ENCODE assay signal across 24 mouse cellular contexts in genomic region chr12:8103259-8103658, GRCm38 (mm10).
A peak's percentile ranks its signal among the peaks of the same experiment; 100 is the strongest.
DNase-seq lines count a peak whose midpoint lies in the region; ATAC-seq and TF ChIP-seq lines count a peak whose summit lies in the region.
"Had no signal": no experiment of that assay in that cellular context is flagged by ENCODE, and none has a peak within 500 bp of the region (broad histone marks: within the 10 kb centered on the region; RNA-seq: fewer than 3 reads in every experiment).

No protein-coding gene starts in this region.

- no peaks in the 10 kb centered on the region for H3K9me3 ChIP-seq in forebrain, postnatal 0 days (ENCODE audit: low read length)
- no peaks in the 10 kb centered on the region for H3K9me3 ChIP-seq in forebrain, embryonic 11.5 days (ENCODE audit: control insufficient read depth, low read length)
- H3K9me3 ChIP-seq in stomach, postnatal 0 days (ENCODE audit: control insufficient read depth, low read length): no peaks in the 10 kb centered on the region
- H3K9me3 ChIP-seq: embryonic facial prominence, embryonic 13.5 days; forebrain, embryonic 10.5 days; hindbrain, embryonic 12.5 days; hindbrain, embryonic 15.5 days had no signal

- H3K79me2 ChIP-seq in myocyte (ENCODE audit: control insufficient read depth, insufficient read depth): no peaks in the 10 kb centered on the region

- H3ac ChIP-seq in myocyte (ENCODE audit: control insufficient read depth, insufficient read length): no peak overlapping the region

- no peak overlapping the region for H3K27ac ChIP-seq in forebrain, postnatal 0 days (ENCODE audit: low read depth, low read length)
- no peak overlapping the region for H3K27ac ChIP-seq in forebrain, embryonic 11.5 days (ENCODE audit: low read depth, low read length)
- H3K27ac ChIP-seq in stomach, postnatal 0 days (replicated peaks): no peak overlapping the region
- H3K27ac ChIP-seq: embryonic facial prominence, embryonic 13.5 days; forebrain, embryonic 10.5 days; gastrocnemius, adult 2 months; hindbrain, embryonic 12.5 days; hindbrain, embryonic 15.5 days had no signal

- 80% methylated on average over 9 of the region's 9 CpGs for WGBS in forebrain, postnatal 0 days
- 87% methylated on average over 9 of the region's 9 CpGs for WGBS in forebrain, embryonic 11.5 days
- WGBS in stomach, postnatal 0 days: 82% methylated on average over 9 of the region's 9 CpGs

- no peak for TF ChIP-seq CTCF in forebrain, postnatal 0 days (IDR thresholded peaks at IDR 0.05; ENCODE audit: low read depth)
- TF ChIP-seq CTCF in stomach, postnatal 0 days (IDR thresholded peaks at IDR 0.05; ENCODE audit: low read depth): no peak

- no peak for TF ChIP-seq EP300 in stomach, postnatal 0 days (optimal IDR thresholded peaks at IDR 0.05)

- H3K4me1 ChIP-seq in forebrain, postnatal 0 days (ENCODE audit: insufficient read depth): no peaks in the 10 kb centered on the region
- H3K4me1 ChIP-seq in forebrain, embryonic 11.5 days (replicated peaks; ENCODE audit: control insufficient read depth, insufficient read depth, low read length): no peaks in the 10 kb centered on the region
- no peaks in the 10 kb centered on the region for H3K4me1 ChIP-seq in stomach, postnatal 0 days (replicated peaks; ENCODE audit: control insufficient read depth, insufficient read depth)

- no peak overlapping the region for H3K4me3 ChIP-seq in forebrain, postnatal 0 days (ENCODE audit: low read depth, low read length)
- H3K4me3 ChIP-seq in forebrain, embryonic 11.5 days (ENCODE audit: low read depth, low read length): no peak overlapping the region
- no peak overlapping the region for H3K4me3 ChIP-seq in myocyte
- no peak overlapping the region for H3K4me3 ChIP-seq in stomach, postnatal 0 days (ENCODE audit: low read depth, low read length)
- H3K4me3 ChIP-seq: embryonic facial prominence, embryonic 13.5 days; forebrain, embryonic 10.5 days; gastrocnemius, adult 2 months; hindbrain, embryonic 12.5 days; hindbrain, embryonic 15.5 days had no signal

- ATAC-seq in forebrain, postnatal 0 days: 0 out of 2 replicates have a peak, but pooled peaks have one; percentile 25
- no peak for ATAC-seq in forebrain, embryonic 11.5 days (replicated peaks; ENCODE audit: low FRiP score)
- ATAC-seq in stomach, postnatal 0 days (ENCODE audit: low FRiP score, low TSS enrichment): no peak
- ATAC-seq: CD4-positive, CD25-positive, alpha-beta regulatory T cell, adult 4 months; forebrain, embryonic 14.5 days; intestine, postnatal 0 days had no signal

- no peak for DNase-seq in forebrain, postnatal 0 days
- DNase-seq in forebrain, embryonic 11.5 days (ENCODE audit: low spot score): no peak
- peak; percentile 51 for DNase-seq in NIH3T3 (ENCODE audit: low read depth)
- DNase-seq in kidney, adult 9 months: no peak
- DNase-seq in stomach, postnatal 0 days (ENCODE audit: low spot score): no peak
- DNase-seq: adrenal gland, postnatal 10 days; adrenal gland, postnatal 36 days; B cell, adult 2 months; cerebellum, adult 11 months; cerebellum, adult 2 months; cerebellum, adult 9-11 months; cerebellum, postnatal 25 days; gastrocnemius, adult 2 months; gastrocnemius, postnatal 14 days; heart, adult 11 months had no signal

- H3K36me3 ChIP-seq in forebrain, postnatal 0 days (ENCODE audit: insufficient read depth): no peaks in the 10 kb centered on the region
- H3K36me3 ChIP-seq in forebrain, embryonic 11.5 days (ENCODE audit: control insufficient read depth, insufficient read depth, low read length): no peaks in the 10 kb centered on the region
- H3K36me3 ChIP-seq in myocyte (ENCODE audit: control insufficient read depth, insufficient read depth): no peaks in the 10 kb centered on the region
- H3K36me3 ChIP-seq in stomach, postnatal 0 days (ENCODE audit: control insufficient read depth, insufficient read depth, low read length): no peaks in the 10 kb centered on the region
- H3K36me3 ChIP-seq: embryonic facial prominence, embryonic 13.5 days; forebrain, embryonic 10.5 days; hindbrain, embryonic 12.5 days; hindbrain, embryonic 15.5 days had no signal

- TF ChIP-seq POLR2A in myocyte (IDR thresholded peaks at IDR 0.05; ENCODE audit: insufficient read length, low read depth): no peak

- no peak overlapping the region for H3K4me2 ChIP-seq in forebrain, postnatal 0 days (ENCODE audit: low read depth)
- H3K4me2 ChIP-seq in forebrain, embryonic 11.5 days (ENCODE audit: low read depth, low read length, severe bottlenecking): no peak overlapping the region
- peak overlapping the region; percentile 13 for H3K4me2 ChIP-seq in myocyte (ENCODE audit: low read depth)
- no peak overlapping the region for H3K4me2 ChIP-seq in stomach, postnatal 0 days (replicated peaks; ENCODE audit: low read depth)
- H3K4me2 ChIP-seq: embryonic facial prominence, embryonic 13.5 days; heart, embryonic 11.5 days; hindbrain, embryonic 12.5 days; hindbrain, embryonic 15.5 days had no signal

- no peak overlapping the region for H3K9ac ChIP-seq in forebrain, postnatal 0 days
- no peak overlapping the region for H3K9ac ChIP-seq in forebrain, embryonic 11.5 days (ENCODE audit: low read length)
- no peak overlapping the region for H3K9ac ChIP-seq in stomach, postnatal 0 days (ENCODE audit: low read length)
- H3K9ac ChIP-seq: embryonic facial prominence, embryonic 13.5 days; hindbrain, embryonic 12.5 days; hindbrain, embryonic 15.5 days had no signal

- H3K27me3 ChIP-seq in forebrain, postnatal 0 days (ENCODE audit: insufficient read depth, low read length): no peaks in the 10 kb centered on the region
- H3K27me3 ChIP-seq in forebrain, embryonic 11.5 days (ENCODE audit: control insufficient read depth, insufficient read depth, low read length): no peaks in the 10 kb centered on the region
- H3K27me3 ChIP-seq in myocyte (ENCODE audit: control insufficient read depth, insufficient read depth, insufficient read length): no peaks in the 10 kb centered on the region
- H3K27me3 ChIP-seq in stomach, postnatal 0 days (ENCODE audit: control insufficient read depth, insufficient read depth, low read length): no peaks in the 10 kb centered on the region
- H3K27me3 ChIP-seq: embryonic facial prominence, embryonic 13.5 days; hindbrain, embryonic 12.5 days; hindbrain, embryonic 15.5 days had no signal

TF ChIP-seq in myocyte, 11 proteins besides CTCF, POLR2A, EP300 and RAD21:
- TF ChIP-seq MYOG (IDR thresholded peaks at IDR 0.05; ENCODE audit: control insufficient read depth in 1 of 3, insufficient read depth in 1 of 3, insufficient read length in 2 of 3, low read depth in 2 of 3): peak in 1 of 3 experiments; percentile 28
- no peak for TF ChIP-seq REST (IDR thresholded peaks at IDR 0.05; ENCODE audit: insufficient read depth, insufficient read length)
- peak in 1 of 3 experiments; percentile 52 for TF ChIP-seq MYOD1 (IDR thresholded peaks at IDR 0.05; ENCODE audit: control insufficient read depth in 1 of 3, insufficient read length in 2 of 3, low read depth in 2 of 3)
